Mouse (Mus musculus) kidney, adult 2 months (tissue): Measurements from ENCODE around the gene Timeless.

Experiments
- CTCF ChIP-seq: fragments of 200-500 bp; conservative IDR thresholded peaks from 2 replicates; pipeline ENCODE4 v1.5.1; 2011; ENCODE audit warnings: low read depth, mild to moderate bottlenecking, control low read depth, low read length, moderate library complexity, mixed read lengths; ENCODE audit not compliant: insufficient read depth, insufficient read length
- POLR2A ChIP-seq: fragments of 200-500 bp; IDR thresholded peaks from one replicate; pipeline ENCODE4 v1.6.1; 2011; ENCODE audit warnings: low read depth, low read length, control low read depth

DNA sequence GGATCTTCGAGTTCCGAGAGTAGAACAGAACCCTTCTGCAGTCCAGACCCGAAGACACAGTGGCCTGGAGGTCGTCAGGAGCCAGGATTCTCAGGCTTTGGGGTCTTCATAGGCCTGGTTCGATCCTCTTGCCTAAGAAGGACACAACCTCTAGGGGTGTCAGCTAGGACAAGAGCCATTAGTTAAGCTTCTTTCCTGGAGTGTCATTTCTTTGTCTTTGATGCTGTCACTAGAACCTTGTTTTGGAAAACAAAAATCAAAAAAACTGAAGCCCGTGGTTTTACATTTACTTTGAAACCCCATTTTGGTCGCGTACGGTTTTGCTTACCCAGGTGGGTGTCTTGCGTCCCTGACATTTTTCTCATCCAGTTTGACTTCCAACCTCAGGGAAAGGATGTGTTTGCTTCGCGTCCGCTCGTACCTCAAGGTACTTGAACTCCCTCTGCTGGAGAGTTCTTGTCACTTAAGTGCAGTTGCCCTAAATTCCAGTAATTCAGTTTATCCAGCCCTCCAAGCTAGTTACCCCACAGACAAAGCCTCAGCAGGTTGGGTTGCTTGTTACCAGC, 638 bp downstream of the Timeless start:
- TF ChIP-seq CTCF (peak; percentile 90), POLR2A (no peak)
